Mouse (Mus musculus): ENCODE data around the gene Ikzf1. TPM values are rescaled to one million over a fixed set of nuclear protein-coding genes. Genes with fewer than 3 reads are reported as not detected.
A peak's percentile ranks its signal among the peaks of the same experiment; 100 is the strongest.

Ikzf1 gene
- total and polyA plus RNA-seq, 2 experiments, result 1.2 to 3.3 TPM

DNA sequence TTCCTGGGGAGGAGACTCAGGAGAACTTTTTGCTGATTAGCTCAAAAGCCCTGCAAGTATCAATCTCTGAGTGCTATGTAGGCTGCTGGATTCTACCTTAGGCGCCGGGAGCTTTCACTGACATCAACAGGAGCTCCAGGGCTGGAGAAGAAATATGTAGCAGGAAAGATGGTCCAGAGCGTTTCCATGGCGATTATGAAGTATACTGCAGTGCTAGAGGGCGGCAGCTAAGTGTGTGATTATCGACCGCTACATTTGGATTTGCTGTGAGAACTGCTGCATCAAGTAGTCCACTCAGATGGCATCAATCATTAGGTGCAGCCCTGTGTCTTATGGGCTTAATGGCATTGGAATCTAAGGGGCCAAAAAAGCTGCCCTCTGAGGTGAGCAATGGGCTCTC is 7.6 kb upstream of the Ikzf1 start:
- Histone ChIP-seq H3K79me2 (ENCODE audit: control insufficient read depth, insufficient read depth, low read length) (no peaks in the 10 kb centered on the region), H3K9ac (ENCODE audit: low read depth, low read length) (no peak overlapping the region), H3K4me1 (ENCODE audit: control insufficient read depth, insufficient read depth, low read length) (no peaks in the 10 kb centered on the region), H3K36me3 (ENCODE audit: control insufficient read depth, insufficient read depth, low read length) (no peaks in the 10 kb centered on the region), H3K27me3 (ENCODE audit: control insufficient read depth, insufficient read depth, low read length) (no peaks in the 10 kb centered on the region), H3K4me3 (ENCODE audit: insufficient read depth, low read depth, low read length) (no peak overlapping the region), H3K27ac (replicated peaks; ENCODE audit: insufficient read depth, low read depth, low read length) (no peak overlapping the region)
- WGBS, result 86% methylated on average over 7 of the region's 7 CpGs
- TF ChIP-seq POLR2A (IDR thresholded peaks at IDR 0.05; ENCODE audit: extremely low read depth, insufficient read depth, low read length), result no peak
- TF ChIP-seq CTCF (IDR thresholded peaks at IDR 0.05; ENCODE audit: low read depth, low read length), result no peak
- no peak for DNase-seq (ENCODE audit: extremely low read depth, low read depth, low spot score)

DNA sequence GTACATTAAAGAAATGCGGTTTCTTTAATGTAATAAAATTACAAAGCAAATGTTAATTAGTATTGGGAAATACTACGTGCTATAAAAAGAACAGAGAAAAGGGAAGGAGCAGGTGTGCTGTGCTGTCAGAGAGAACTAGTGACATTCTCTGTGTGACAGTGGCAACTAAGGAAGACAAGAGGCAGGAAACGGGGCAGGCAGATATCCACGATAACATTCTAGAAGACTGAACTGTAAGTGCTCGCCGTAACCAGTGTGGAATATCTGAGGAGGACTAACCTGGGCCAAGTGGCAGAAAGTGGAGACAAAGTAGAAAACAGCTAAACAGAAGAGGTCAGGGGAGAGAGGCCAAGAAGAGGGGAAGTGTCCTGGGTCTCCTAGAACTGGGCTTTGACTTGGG is 5.8 kb upstream of the Ikzf1 start:
- Histone ChIP-seq H3K4me1 (ENCODE audit: control insufficient read depth, insufficient read depth, low read length) (no peaks in the 10 kb centered on the region), H3K27ac (replicated peaks; ENCODE audit: insufficient read depth, low read depth, low read length) (no peak overlapping the region), H3K4me3 (ENCODE audit: insufficient read depth, low read depth, low read length) (no peak overlapping the region), H3K9ac (ENCODE audit: low read depth, low read length) (no peak overlapping the region), H3K79me2 (ENCODE audit: control insufficient read depth, insufficient read depth, low read length) (no peaks in the 10 kb centered on the region), H3K36me3 (ENCODE audit: control insufficient read depth, insufficient read depth, low read length) (no peaks in the 10 kb centered on the region), H3K27me3 (ENCODE audit: control insufficient read depth, insufficient read depth, low read length) (no peaks in the 10 kb centered on the region)
- TF ChIP-seq POLR2A (IDR thresholded peaks at IDR 0.05; ENCODE audit: extremely low read depth, insufficient read depth, low read length), result no peak
- no peak for TF ChIP-seq CTCF (IDR thresholded peaks at IDR 0.05; ENCODE audit: low read depth, low read length)
- no peak for DNase-seq (ENCODE audit: extremely low read depth, low read depth, low spot score)
- 64% methylated on average over 6 of the region's 6 CpGs for WGBS

DNA sequence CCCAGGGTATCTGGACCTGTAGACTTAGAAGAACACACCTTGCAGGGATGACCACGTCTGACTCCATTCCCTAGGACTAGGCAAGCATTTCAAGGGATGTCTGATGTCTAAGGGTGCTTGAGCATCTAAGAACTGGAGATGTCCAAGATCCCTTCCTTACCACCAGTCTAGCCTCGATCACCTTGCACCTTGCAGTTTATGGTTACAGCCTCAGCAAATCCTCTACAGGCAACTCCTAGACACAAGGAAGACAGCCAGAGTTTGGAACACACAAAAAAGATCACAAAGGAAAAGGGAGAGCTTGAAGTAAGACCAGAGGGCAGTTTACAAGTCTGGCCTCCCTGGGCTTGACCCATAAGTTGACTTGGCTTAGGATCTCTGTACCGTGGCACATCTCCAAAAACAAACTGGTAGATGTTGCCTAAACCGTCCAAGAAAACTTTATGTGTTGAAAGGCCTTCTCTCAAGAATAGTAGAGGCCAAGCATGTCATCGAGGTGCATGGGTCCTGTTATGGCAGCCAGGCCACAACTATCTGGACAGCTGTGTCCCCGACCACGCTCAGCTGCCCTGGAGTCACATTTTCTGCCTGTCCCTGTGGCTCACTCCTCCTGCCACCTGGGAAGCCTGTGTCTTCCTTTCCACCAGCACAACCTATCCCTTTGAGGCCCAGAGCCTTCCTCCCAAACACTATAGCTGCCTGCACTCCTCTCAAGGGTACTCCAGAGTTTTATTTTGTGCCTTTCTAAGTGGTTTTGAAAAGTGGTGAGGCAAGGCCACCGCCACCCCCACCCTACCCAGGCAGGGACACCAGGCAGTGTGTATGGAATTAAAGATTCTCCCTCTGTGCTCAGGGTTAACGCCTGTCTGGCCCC is 510 bp upstream of the Ikzf1 start:
- no peak for DNase-seq (ENCODE audit: extremely low read depth, low read depth, low spot score)
- no peak for TF ChIP-seq CTCF (IDR thresholded peaks at IDR 0.05; ENCODE audit: low read depth, low read length)
- no peak for TF ChIP-seq POLR2A (IDR thresholded peaks at IDR 0.05; ENCODE audit: extremely low read depth, insufficient read depth, low read length)
- H3K36me3 ChIP-seq (ENCODE audit: control insufficient read depth, insufficient read depth, low read length), result no peaks in the 10 kb centered on the region
- H3K79me2 ChIP-seq (ENCODE audit: control insufficient read depth, insufficient read depth, low read length), result no peaks in the 10 kb centered on the region
- 62% methylated on average over 9 of the region's 9 CpGs for WGBS
- H3K4me1 ChIP-seq (ENCODE audit: control insufficient read depth, insufficient read depth, low read length), result no peaks in the 10 kb centered on the region
- no peak overlapping the region for H3K4me3 ChIP-seq (ENCODE audit: insufficient read depth, low read depth, low read length)
- no peak overlapping the region for H3K27ac ChIP-seq (replicated peaks; ENCODE audit: insufficient read depth, low read depth, low read length)
- no peak overlapping the region for H3K9ac ChIP-seq (ENCODE audit: low read depth, low read length)
- H3K27me3 ChIP-seq (ENCODE audit: control insufficient read depth, insufficient read depth, low read length), result peaks cover 14% of the 10 kb centered on the region

DNA sequence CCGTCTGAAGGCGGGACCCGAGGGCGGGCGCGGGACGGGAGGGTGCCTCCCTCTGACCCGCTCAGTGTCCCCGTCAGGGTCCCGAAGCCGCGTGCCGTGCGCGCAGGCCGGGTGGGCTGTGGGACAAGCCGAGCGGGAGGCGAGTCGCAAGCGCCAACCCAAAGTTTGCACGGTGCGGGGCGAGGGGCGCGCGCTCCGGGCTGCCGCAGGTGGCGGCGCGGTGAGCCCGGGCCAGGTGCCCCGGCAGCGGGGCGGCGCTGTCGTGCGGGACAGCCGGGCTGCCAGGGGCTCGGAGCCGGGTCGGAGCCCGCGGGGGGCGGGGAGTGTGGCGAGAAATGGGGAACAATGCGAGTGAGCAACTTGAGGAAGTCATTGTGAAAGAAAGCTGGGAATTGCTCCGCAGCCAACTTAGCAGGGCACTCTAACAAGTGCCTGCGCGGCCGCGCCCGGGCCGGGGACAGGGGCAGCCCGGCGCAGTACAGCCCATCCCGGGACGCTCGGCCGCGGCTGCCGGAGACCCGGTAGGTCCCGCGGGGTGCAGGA is 1.1 kb downstream of the Ikzf1 start:
- peak; percentile 22 for DNase-seq (ENCODE audit: extremely low read depth, low read depth, low spot score)

GRCm38 (mm10) chr11:11686569-11687051 is 1.8 kb downstream of the Ikzf1 start:
- 7% methylated on average over 16 of the region's 16 CpGs for WGBS
- TF ChIP-seq POLR2A (IDR thresholded peaks at IDR 0.05; ENCODE audit: extremely low read depth, insufficient read depth, low read length) (no peak), CTCF (IDR thresholded peaks at IDR 0.05; ENCODE audit: low read depth, low read length) (no peak)
- peak overlapping the region; percentile 60; the same call in 1 of the 2 replicates for H3K27ac ChIP-seq (replicated peaks; ENCODE audit: insufficient read depth, low read depth, low read length)
- peaks cover 14% of the 10 kb centered on the region for H3K27me3 ChIP-seq (ENCODE audit: control insufficient read depth, insufficient read depth, low read length)
- peak overlapping the region; percentile 62 for H3K4me3 ChIP-seq (ENCODE audit: insufficient read depth, low read depth, low read length)
- H3K9ac ChIP-seq (ENCODE audit: low read depth, low read length), result peak overlapping the region; percentile 21; the same call in 1 of the 2 replicates
- no peaks in the 10 kb centered on the region for H3K4me1 ChIP-seq (ENCODE audit: control insufficient read depth, insufficient read depth, low read length)
- no peaks in the 10 kb centered on the region for H3K36me3 ChIP-seq (ENCODE audit: control insufficient read depth, insufficient read depth, low read length)
- no peak for DNase-seq (ENCODE audit: extremely low read depth, low read depth, low spot score)
- no peaks in the 10 kb centered on the region for H3K79me2 ChIP-seq (ENCODE audit: control insufficient read depth, insufficient read depth, low read length)

More for the DNA sequence above, 1.1 kb downstream of the Ikzf1 start:
- no peak for TF ChIP-seq POLR2A (IDR thresholded peaks at IDR 0.05; ENCODE audit: extremely low read depth, insufficient read depth, low read length)
- no peak for TF ChIP-seq CTCF (IDR thresholded peaks at IDR 0.05; ENCODE audit: low read depth, low read length)
- WGBS, result 1% methylated on average over 66 of the region's 66 CpGs
- Histone ChIP-seq H3K79me2 (ENCODE audit: control insufficient read depth, insufficient read depth, low read length) (no peaks in the 10 kb centered on the region), H3K4me1 (ENCODE audit: control insufficient read depth, insufficient read depth, low read length) (no peaks in the 10 kb centered on the region), H3K27me3 (ENCODE audit: control insufficient read depth, insufficient read depth, low read length) (peaks cover 14% of the 10 kb centered on the region), H3K27ac (replicated peaks; ENCODE audit: insufficient read depth, low read depth, low read length) (peak overlapping the region; percentile 60), H3K36me3 (ENCODE audit: control insufficient read depth, insufficient read depth, low read length) (no peaks in the 10 kb centered on the region), H3K4me3 (ENCODE audit: insufficient read depth, low read depth, low read length) (peak overlapping the region; percentile 62), H3K9ac (ENCODE audit: low read depth, low read length) (peak overlapping the region; percentile 69)

Data from liver, adult 2 months (tissue).